In genomic region chr6:8210661-8211060, GRCm38 (mm10) we compare ENCODE assay signal across 8 mouse cellular contexts. TPM values are rescaled to one million over a fixed set of nuclear protein-coding genes. Genes with fewer than 3 reads are reported as not detected.
DNase-seq lines count a peak whose midpoint lies in the region; ATAC-seq lines count a peak whose summit lies in the region.
"Had no signal": no experiment of that assay in that cellular context is flagged by ENCODE, and none has a peak within 500 bp of the region (broad histone marks: within the 10 kb centered on the region; RNA-seq: fewer than 3 reads in every experiment).

No protein-coding gene starts in this region.

- ATAC-seq in neural tube, embryonic 11.5 days (ENCODE audit: insufficient read depth, low FRiP score, low TSS enrichment): no peak
- ATAC-seq in forebrain, embryonic 12.5 days (ENCODE audit: low FRiP score): no peak
- no peak for ATAC-seq in liver, embryonic 12.5 days
- no peak for ATAC-seq in stomach, embryonic 16.5 days (ENCODE audit: insufficient read depth, low FRiP score)

- H3K27me3 ChIP-seq in neural tube, embryonic 11.5 days (ENCODE audit: control insufficient read depth, insufficient read depth, low read length): no peaks in the 10 kb centered on the region
- H3K27me3 ChIP-seq in forebrain, embryonic 12.5 days: no peaks in the 10 kb centered on the region
- no peaks in the 10 kb centered on the region for H3K27me3 ChIP-seq in liver, embryonic 12.5 days (replicated peaks)
- no peaks in the 10 kb centered on the region for H3K27me3 ChIP-seq in stomach, embryonic 16.5 days (ENCODE audit: control insufficient read depth, insufficient read depth, low read length)

- H3K4me1 ChIP-seq in neural tube, embryonic 11.5 days (ENCODE audit: control insufficient read depth, insufficient read depth, low read length): peaks cover 3% of the 10 kb centered on the region; the same call in 1 of the 2 replicates
- H3K4me1 ChIP-seq in forebrain, embryonic 12.5 days: peaks cover 10% of the 10 kb centered on the region
- H3K4me1 ChIP-seq in liver, embryonic 12.5 days: peaks cover 11% of the 10 kb centered on the region
- peaks cover 9% of the 10 kb centered on the region for H3K4me1 ChIP-seq in stomach, embryonic 16.5 days (ENCODE audit: control insufficient read depth, insufficient read depth, low read length)

- H3K27ac ChIP-seq in neural tube, embryonic 11.5 days (ENCODE audit: low read depth, low read length): no peak overlapping the region
- H3K27ac ChIP-seq in forebrain, embryonic 12.5 days: no peak overlapping the region
- peak overlapping the region; percentile 40 for H3K27ac ChIP-seq in liver, embryonic 12.5 days
- H3K27ac ChIP-seq in stomach, embryonic 16.5 days (ENCODE audit: low read length): no peak overlapping the region

- WGBS in neural tube, embryonic 11.5 days: 89% methylated on average over 3 of the region's 3 CpGs
- WGBS in forebrain, embryonic 12.5 days: 84% methylated on average over 3 of the region's 3 CpGs
- 55% methylated on average over 3 of the region's 3 CpGs for WGBS in liver, embryonic 12.5 days (ENCODE audit: insufficient replicate concordance)
- WGBS in stomach, embryonic 16.5 days: 89% methylated on average over 3 of the region's 3 CpGs

- H3K4me2 ChIP-seq in neural tube, embryonic 11.5 days (ENCODE audit: low read depth): peak overlapping the region; percentile 12
- H3K4me2 ChIP-seq in forebrain, embryonic 12.5 days: peak overlapping the region; percentile 55
- peak overlapping the region; percentile 76 for H3K4me2 ChIP-seq in liver, embryonic 12.5 days
- peak overlapping the region; percentile 66; the same call in 1 of the 2 replicates for H3K4me2 ChIP-seq in stomach, embryonic 16.5 days (ENCODE audit: low read depth, low read length)

- no peak overlapping the region for H3K9ac ChIP-seq in neural tube, embryonic 11.5 days (ENCODE audit: low read length)
- no peak overlapping the region for H3K9ac ChIP-seq in forebrain, embryonic 12.5 days
- peak overlapping the region; percentile 94; the same call in 1 of the 2 replicates for H3K9ac ChIP-seq in liver, embryonic 12.5 days
- H3K9ac ChIP-seq in stomach, embryonic 16.5 days (ENCODE audit: low read length): no peak overlapping the region

- H3K4me3 ChIP-seq in neural tube, embryonic 11.5 days (ENCODE audit: low read depth, low read length): no peak overlapping the region
- H3K4me3 ChIP-seq in forebrain, embryonic 12.5 days (replicated peaks): no peak overlapping the region
- peak overlapping the region; percentile 79 for H3K4me3 ChIP-seq in liver, embryonic 12.5 days
- no peak overlapping the region for H3K4me3 ChIP-seq in stomach, embryonic 16.5 days (replicated peaks; ENCODE audit: low read length)

- no peaks in the 10 kb centered on the region for H3K9me3 ChIP-seq in neural tube, embryonic 11.5 days (ENCODE audit: control insufficient read depth, low read length)
- H3K9me3 ChIP-seq in forebrain, embryonic 12.5 days: no peaks in the 10 kb centered on the region
- H3K9me3 ChIP-seq in liver, embryonic 12.5 days (replicated peaks): no peaks in the 10 kb centered on the region
- H3K9me3 ChIP-seq in stomach, embryonic 16.5 days (replicated peaks; ENCODE audit: control insufficient read depth, low read length): no peaks in the 10 kb centered on the region

- DNase-seq in neural tube, embryonic 11.5 days (ENCODE audit: low spot score): no peak
- no peak for DNase-seq in neural tube, embryonic 10.5 days (ENCODE audit: extremely low spot score, low spot score)
- DNase-seq in urinary bladder, postnatal 25 days (ENCODE audit: low spot score): no peak
- no peak for DNase-seq in kidney, adult 11 months

- H3K36me3 ChIP-seq in neural tube, embryonic 11.5 days (ENCODE audit: control insufficient read depth, insufficient read depth, low read length): peaks cover 2% of the 10 kb centered on the region; the same call in 1 of the 2 replicates
- peaks cover 11% of the 10 kb centered on the region for H3K36me3 ChIP-seq in forebrain, embryonic 12.5 days (replicated peaks)
- peaks cover 31% of the 10 kb centered on the region for H3K36me3 ChIP-seq in liver, embryonic 12.5 days
- H3K36me3 ChIP-seq in stomach, embryonic 16.5 days (ENCODE audit: control insufficient read depth, insufficient read depth, low read length): peaks cover 9% of the 10 kb centered on the region

RNA-seq across cellular contexts. Expression of gene Mios, which starts 1.6 kb away (rescaled TPM):
- 29.5 and 30.0 TPM in 2 replicates for polyA plus RNA-seq in neural tube, embryonic 11.5 days (2014; fragmentation: Nextera tagmentation; extraction: Ambion mirVana)
- polyA plus RNA-seq in forebrain, embryonic 12.5 days (2016; fragmentation: Nextera tagmentation; extraction: Ambion mirVana): 25.2 and 25.3 TPM in 2 replicates
- 23.3 and 24.4 TPM in 2 replicates for polyA plus RNA-seq in liver, embryonic 12.5 days (2016; fragmentation: Nextera tagmentation; extraction: Ambion mirVana)
- polyA plus RNA-seq in stomach, embryonic 16.5 days (2015; fragmentation: Nextera tagmentation; extraction: Ambion mirVana): 22.4 and 22.5 TPM in 2 replicates

RNA-seq across cellular contexts. Expression of gene Col28a1, which starts 18.2 kb away (rescaled TPM):
- 0.05 and 0.18 TPM in 2 replicates for polyA plus RNA-seq in neural tube, embryonic 11.5 days (2014; fragmentation: Nextera tagmentation; extraction: Ambion mirVana)
- 0.10 TPM in 1 of 2 replicates, not detected in the other for polyA plus RNA-seq in forebrain, embryonic 12.5 days (2016; fragmentation: Nextera tagmentation; extraction: Ambion mirVana)
- polyA plus RNA-seq in liver, embryonic 12.5 days (2016; fragmentation: Nextera tagmentation; extraction: Ambion mirVana): 0.05 and 0.06 TPM in 2 replicates
- 2.5 and 2.6 TPM in 2 replicates for polyA plus RNA-seq in stomach, embryonic 16.5 days (2015; fragmentation: Nextera tagmentation; extraction: Ambion mirVana)
- polyA plus RNA-seq: liver, adult 2 months had no signal

RNA-seq across cellular contexts. Expression of gene Rpa3, which starts 48.3 kb away (rescaled TPM):
- polyA plus RNA-seq in neural tube, embryonic 11.5 days (2014; fragmentation: Nextera tagmentation; extraction: Ambion mirVana): 144 and 157 TPM in 2 replicates
- 187 and 194 TPM in 2 replicates for polyA plus RNA-seq in forebrain, embryonic 12.5 days (2016; fragmentation: Nextera tagmentation; extraction: Ambion mirVana)
- 144 and 147 TPM in 2 replicates for polyA plus RNA-seq in liver, embryonic 12.5 days (2016; fragmentation: Nextera tagmentation; extraction: Ambion mirVana)
- 124 and 146 TPM in 2 replicates for polyA plus RNA-seq in stomach, embryonic 16.5 days (2015; fragmentation: Nextera tagmentation; extraction: Ambion mirVana)

RNA-seq across cellular contexts. Expression of gene Umad1, which starts 48.4 kb away (rescaled TPM):
- polyA plus RNA-seq in neural tube, embryonic 11.5 days (2014; fragmentation: Nextera tagmentation; extraction: Ambion mirVana): 25.3 and 25.8 TPM in 2 replicates
- 21.2 and 22.4 TPM in 2 replicates for polyA plus RNA-seq in forebrain, embryonic 12.5 days (2016; fragmentation: Nextera tagmentation; extraction: Ambion mirVana)
- polyA plus RNA-seq in liver, embryonic 12.5 days (2016; fragmentation: Nextera tagmentation; extraction: Ambion mirVana): 17.2 and 17.4 TPM in 2 replicates
- polyA plus RNA-seq in stomach, embryonic 16.5 days (2015; fragmentation: Nextera tagmentation; extraction: Ambion mirVana): 28.8 and 30.0 TPM in 2 replicates

RNA-seq across cellular contexts. Expression of gene Gm45062, which starts 48.6 kb away (rescaled TPM):
- polyA plus RNA-seq in neural tube, embryonic 11.5 days (2014; fragmentation: Nextera tagmentation; extraction: Ambion mirVana): 18.0 and 18.3 TPM in 2 replicates
- 18.3 and 21.0 TPM in 2 replicates for polyA plus RNA-seq in forebrain, embryonic 12.5 days (2016; fragmentation: Nextera tagmentation; extraction: Ambion mirVana)
- polyA plus RNA-seq in liver, embryonic 12.5 days (2016; fragmentation: Nextera tagmentation; extraction: Ambion mirVana): 1.4 TPM in 2 replicates
- polyA plus RNA-seq in stomach, embryonic 16.5 days (2015; fragmentation: Nextera tagmentation; extraction: Ambion mirVana): 12.2 and 12.7 TPM in 2 replicates

Comparison
In these comparisons a context has a peak if more than half of its experiments do, and no peak if none do; other contexts are left out.
1. H3K4me2 ChIP-seq: peak in every context shown above with its lines; median percentile 76 in liver, embryonic 12.5 days; 66 in stomach, embryonic 16.5 days; 55 in forebrain, embryonic 12.5 days; 12 in neural tube, embryonic 11.5 days.